Mouse (Mus musculus) forelimb bud, embryonic 11.5 days (tissue): ENCODE measurements around the gene Hist1h4n.
A peak's percentile ranks its signal among the peaks of the same experiment; 100 is the strongest.
"Not testable (repeated sequence)": the region's sequence is repeated elsewhere in the genome, so short reads cannot be mapped to it uniquely, and the experiment has no call there.

Experiments
- DNase-seq: peaks from one replicate; pipeline ENCODE4 v3.0.0-alpha.2; 2012; ENCODE audit warnings: low read depth, low spot score

Gene Hist1h4n

DNA sequence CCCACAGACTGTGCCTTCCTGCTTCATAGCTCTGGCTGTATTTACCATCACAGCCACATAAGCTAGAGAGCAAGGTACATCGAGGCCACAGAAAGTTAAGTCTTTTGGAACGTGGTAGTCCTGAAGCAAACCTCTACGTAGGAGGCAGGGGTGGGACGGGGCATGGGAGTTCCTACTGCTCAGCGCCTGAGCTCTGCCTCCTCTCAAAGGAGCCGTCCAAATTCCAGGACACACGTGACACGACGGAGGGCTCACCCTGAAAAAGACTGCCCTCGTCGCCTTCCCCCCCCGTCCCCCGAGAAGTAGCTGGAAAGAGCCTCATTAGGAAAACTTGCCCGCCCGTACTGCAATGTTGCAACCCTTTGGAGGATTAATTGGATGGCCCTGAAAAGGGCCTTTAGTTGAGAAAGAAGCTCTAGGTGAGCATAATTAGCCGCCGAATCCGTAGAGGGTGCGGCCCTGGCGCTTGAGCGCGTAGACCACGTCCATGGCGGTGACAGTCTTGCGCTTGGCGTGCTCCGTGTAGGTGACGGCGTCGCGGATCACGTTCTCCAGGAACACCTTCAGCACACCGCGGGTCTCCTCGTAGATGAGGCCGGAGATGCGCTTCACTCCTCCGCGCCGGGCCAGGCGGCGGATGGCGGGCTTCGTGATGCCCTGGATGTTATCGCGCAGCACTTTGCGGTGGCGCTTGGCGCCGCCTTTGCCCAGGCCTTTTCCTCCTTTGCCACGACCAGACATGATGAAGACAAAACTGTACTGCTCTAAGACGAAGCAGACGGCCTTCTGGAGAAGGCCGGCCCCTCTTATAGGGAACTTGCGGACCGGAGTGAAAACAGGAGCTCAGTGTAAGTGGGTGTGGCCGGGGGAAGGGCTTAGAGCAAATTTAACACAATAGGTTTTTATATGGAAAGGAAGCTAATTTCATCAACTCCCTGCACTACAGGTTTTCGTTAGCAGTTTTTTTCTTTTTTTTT is at the start of gene Hist1h4n:
Hist1h4n (minus strand) TSS at position 779 of the 977 bp plus-strand sequence.
- DNase-seq, result not testable (repeated sequence)

GRCm38 (mm10) chr13:21880735-21881134 is 48.7 kb upstream of the Hist1h4n start:
- DNase-seq, result no peak

DNA sequence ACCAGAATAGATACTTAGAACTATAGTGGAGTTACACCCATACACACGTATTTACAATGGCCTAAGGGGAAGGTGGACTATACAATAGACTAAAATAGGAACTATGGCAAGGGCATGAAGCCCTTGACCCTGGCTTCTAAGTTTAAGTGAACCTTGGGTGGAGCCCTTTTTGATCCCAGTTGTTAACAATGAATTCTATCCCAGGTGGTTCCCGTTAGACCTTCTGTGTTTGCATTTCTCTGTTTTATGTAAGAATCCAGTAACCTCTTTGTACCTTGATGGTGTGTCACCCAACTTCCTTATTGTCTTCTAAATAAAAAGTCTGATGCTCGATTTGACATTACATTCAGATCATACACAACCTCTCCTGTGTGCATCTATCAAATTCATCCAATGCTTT is 33.5 kb upstream of the Hist1h4n start:
- not testable (repeated sequence) for DNase-seq

- DNase-seq, result peak; percentile 23
These were observed 29.6 kb upstream of the Hist1h4n start for GRCm38 (mm10) chr13:21861608-21862007.

DNA sequence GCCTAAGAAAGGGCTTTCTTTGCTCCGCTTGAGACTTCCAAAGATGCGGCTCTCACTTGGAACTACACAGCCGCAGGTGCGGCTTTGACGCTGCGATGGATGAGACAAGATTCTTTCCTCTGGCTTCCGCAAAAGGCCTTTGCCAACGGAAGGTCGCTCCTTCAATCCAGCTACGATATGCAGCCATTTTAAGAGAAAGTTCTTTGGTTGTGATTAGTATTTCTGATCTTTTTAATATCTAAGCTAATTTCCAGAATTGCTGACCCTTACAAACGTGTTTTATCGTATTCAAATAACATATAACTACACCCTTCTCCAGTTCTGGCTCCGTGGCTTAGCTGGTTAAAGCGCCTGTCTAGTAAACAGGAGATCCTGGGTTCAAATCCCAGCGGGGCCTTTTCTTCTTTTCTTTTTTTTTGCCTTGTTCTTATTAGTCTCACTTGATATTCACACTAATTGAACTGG is 23.7 kb upstream of the Hist1h4n start:
- DNase-seq, result peak; percentile 78

GRCm38 (mm10) chr13:21855146-21855545 is 23.1 kb upstream of the Hist1h4n start:
- DNase-seq, result peak; percentile 82

- no peak for DNase-seq
These were observed 20.4 kb upstream of the Hist1h4n start for GRCm38 (mm10) chr13:21852215-21852945.

GRCm38 (mm10) chr13:21850696-21851095 is 18.7 kb upstream of the Hist1h4n start:
- not testable (repeated sequence) for DNase-seq

GRCm38 (mm10) chr13:21847883-21848282 is 15.9 kb upstream of the Hist1h4n start:
- peak; percentile 43 for DNase-seq

- not testable (repeated sequence) for DNase-seq
These were observed 14.4 kb upstream of the Hist1h4n start for GRCm38 (mm10) chr13:21846356-21846755.

DNA sequence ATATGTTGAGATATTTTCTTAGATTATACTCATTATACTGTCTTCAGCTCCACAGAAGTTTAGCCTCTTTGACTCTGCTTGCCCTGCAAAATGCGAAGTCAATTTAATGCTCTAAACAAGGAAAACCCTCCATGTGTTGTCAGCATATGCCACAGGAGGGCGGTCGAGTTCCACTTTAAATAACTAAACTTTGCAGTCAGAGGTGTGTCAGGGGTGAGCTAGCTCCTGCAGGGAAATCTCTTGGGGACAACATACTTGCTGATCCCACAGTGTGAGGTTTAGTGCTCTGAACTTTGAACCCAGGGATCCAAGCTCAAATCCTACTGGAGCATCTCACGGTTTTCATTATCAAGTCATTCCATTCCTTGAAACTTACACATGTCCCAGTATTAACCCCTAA is 8.5 kb upstream of the Hist1h4n start:
- not testable (repeated sequence) for DNase-seq

DNA sequence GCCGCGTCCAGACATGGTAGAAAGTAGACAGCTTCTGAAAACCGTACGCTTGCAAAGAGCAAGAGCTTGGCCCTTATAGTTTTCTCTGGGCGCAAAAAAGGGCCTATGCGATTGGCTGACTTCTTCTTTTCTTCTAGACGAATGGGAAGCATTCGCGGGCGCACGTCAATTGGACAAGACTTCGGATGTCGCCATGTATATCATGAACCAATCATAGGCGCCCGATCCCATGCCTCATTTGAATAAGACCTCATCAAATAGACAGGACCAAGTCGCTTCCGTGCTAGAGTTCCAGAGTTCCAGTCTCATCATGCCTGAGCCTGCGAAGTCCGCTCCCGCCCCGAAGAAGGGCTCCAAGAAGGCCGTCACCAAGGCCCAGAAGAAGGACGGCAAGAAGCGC is 1.5 kb upstream of the Hist1h4n start, which contains the start of the genes Hist1h2ap and Hist1h2br:
Hist1h2ap (minus strand) TSS at position 47 of the 400 bp plus-strand sequence.
Hist1h2br (plus strand) TSS at position 283 of the 400 bp plus-strand sequence.
- DNase-seq, result not testable (repeated sequence)

DNA sequence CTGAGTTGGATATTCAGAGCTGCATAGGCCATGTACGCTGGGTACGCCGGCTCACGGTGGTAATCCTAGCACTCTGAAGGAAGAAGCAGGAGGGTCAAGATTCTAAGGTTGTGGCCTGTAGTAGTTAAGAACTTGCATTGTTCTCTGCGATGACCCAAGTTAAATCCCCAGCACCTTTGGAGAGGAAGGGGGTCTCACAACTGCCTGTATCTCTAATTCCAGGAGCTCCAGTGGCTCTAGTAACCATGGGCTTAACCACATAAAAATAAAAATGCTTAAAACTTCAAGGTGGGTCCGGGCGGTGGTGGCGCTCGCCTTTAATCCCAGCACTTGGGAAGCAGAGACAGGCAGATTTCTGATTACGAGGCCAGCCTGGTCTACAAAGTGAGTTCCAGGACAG is 1.7 kb downstream of the Hist1h4n start:
- DNase-seq, result no peak

GRCm38 (mm10) chr13:21828511-21828910 is 3.5 kb downstream of the Hist1h4n start:
- no peak for DNase-seq

GRCm38 (mm10) chr13:21820082-21820890 is 11.7 kb downstream of the Hist1h4n start:
- not testable (repeated sequence) for DNase-seq

- not testable (repeated sequence) for DNase-seq
These were observed 19.9 kb downstream of the Hist1h4n start for GRCm38 (mm10) chr13:21812092-21812491.

- DNase-seq, result not testable (repeated sequence)
These were observed 20.5 kb downstream of the Hist1h4n start, which contains the start of gene Hist1h4m for GRCm38 (mm10) chr13:21811539-21811938. Gene Hist1h4m, plus strand, starts transcription at chr13:21811746.

DNA sequence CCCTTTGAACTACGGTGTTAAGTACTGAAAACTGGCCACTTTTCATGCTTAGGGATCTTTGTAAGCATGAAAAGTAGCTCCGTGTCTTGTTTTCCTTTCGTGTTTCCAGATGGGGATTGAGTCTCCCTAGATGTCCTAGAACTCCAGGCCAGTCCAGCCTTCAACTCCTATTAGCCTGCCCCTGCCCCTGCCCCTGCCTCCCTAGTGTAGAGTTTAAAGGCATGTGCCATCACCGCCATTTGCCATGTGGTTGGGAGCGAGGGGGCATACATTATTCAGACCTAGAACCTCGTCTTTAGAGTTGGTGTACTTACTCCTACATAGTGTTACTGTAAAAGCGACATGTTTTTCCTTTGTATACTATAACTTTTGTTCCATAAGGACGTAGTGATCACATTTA is 20.9 kb downstream of the Hist1h4n start:
- not testable (repeated sequence) for DNase-seq

- not testable (repeated sequence) for DNase-seq
These were observed 21.9 kb downstream of the Hist1h4n start, which contains the start of the genes Hist1h2bq and Hist1h2ao for GRCm38 (mm10) chr13:21810073-21810472. Gene Hist1h2bq, minus strand, starts transcription at chr13:21810197. Gene Hist1h2ao, plus strand, starts transcription at chr13:21810465.

- not testable (repeated sequence) for DNase-seq
These were observed 28.9 kb downstream of the Hist1h4n start for GRCm38 (mm10) chr13:21803058-21803457.

DNA sequence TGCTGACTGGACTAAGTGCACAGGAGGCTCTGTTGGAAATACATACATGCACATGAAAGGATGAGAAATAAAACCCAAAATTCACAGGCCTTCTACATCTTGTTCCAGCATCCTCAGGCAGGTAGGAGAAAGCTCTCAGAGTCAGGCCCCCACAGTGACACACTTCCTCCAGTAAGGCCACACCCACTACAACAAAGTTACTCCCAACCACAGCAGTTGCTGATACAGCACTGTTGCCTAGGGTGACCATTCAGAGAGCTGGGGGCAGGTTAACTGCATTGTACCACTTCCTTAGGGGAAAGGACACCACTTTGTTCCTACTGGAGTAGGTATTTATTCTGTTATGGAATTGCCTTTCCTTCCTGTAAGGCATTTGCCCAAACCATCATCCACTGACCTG is 34.8 kb downstream of the Hist1h4n start:
- DNase-seq, result not testable (repeated sequence)
